Mouse (Mus musculus) 3T3-L1 (cell line): ENCODE data around the gene Uchl5.

Source experiments
- DNase-seq: peaks from one replicate; pipeline ENCODE4 v3.0.0-alpha.2; 2015; ENCODE audit warnings: low read depth, low spot score

The Uchl5 gene

DNA sequence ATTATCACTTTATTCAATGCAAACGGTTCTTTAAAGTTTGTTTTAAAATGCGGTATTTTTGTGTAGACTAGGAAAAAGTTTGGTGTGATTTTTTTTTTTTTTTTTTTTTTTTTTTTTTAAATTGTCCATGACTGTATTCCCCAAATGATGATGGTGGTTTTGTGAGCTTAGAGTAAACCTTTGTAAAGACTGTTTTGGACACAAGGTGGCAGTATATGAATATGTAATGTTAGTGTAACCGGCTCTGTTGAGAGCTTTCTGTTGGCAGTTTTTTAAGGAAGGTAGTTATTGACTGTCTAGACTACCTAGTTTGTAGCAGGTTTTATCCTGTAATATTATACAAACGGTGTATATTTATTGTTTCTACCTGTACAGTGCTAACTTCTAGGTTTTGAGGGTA is 26.5 kb downstream of the Uchl5 start:
- DNase-seq, result peak; percentile 91

DNA sequence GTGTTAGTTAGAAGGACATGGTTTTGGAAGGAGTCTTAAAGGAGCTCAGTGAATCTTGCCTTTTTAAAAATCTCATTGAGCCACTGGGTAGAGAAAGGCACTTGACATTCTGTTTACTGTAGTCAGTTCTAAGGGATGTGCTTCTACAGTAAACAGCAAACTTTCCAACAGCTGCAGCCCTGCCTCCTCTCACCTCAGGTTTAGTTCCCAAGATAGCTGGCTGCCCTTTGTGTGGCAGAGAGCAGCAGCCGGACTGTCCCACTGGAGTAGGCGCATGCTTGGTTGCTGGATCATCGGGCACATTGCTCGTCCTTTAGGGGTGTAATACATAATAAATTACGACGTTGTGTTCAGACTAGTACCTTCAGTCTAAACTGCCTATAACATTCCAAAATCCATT is 32.0 kb downstream of the Uchl5 start:
- no peak for DNase-seq

DNA sequence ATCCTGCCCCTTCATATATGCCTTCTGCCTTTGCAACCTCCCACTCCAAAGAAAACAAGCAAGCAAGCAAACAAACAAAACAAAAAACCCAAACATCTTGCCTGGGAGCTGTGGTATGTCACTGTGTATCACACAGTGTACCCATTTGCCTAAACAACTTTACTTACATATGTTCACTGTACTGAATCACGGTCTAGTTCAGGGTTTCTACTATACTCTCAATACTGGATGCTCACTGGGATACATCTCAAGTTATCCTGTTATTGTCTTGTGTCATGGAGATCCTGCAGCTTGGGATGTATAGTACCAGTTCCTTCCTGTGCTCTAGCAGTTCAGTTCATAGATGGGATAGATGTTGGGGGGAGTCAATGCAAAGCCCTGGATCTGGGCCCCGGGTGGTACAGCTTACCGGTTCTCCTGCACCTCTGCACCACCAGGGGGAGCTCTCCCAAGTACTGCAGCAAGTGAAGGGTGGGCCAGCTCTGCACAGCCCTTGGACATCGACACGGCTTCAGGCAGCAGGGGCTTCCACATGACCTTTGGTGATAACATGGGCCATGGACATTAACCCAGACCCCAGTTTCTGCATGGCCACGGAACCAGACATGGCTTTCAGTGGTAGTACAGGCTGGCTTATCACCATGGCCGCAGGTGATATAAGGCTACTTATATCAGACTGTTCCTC is 36.7 kb downstream of the Uchl5 start:
- DNase-seq, result peak; percentile 61

DNA sequence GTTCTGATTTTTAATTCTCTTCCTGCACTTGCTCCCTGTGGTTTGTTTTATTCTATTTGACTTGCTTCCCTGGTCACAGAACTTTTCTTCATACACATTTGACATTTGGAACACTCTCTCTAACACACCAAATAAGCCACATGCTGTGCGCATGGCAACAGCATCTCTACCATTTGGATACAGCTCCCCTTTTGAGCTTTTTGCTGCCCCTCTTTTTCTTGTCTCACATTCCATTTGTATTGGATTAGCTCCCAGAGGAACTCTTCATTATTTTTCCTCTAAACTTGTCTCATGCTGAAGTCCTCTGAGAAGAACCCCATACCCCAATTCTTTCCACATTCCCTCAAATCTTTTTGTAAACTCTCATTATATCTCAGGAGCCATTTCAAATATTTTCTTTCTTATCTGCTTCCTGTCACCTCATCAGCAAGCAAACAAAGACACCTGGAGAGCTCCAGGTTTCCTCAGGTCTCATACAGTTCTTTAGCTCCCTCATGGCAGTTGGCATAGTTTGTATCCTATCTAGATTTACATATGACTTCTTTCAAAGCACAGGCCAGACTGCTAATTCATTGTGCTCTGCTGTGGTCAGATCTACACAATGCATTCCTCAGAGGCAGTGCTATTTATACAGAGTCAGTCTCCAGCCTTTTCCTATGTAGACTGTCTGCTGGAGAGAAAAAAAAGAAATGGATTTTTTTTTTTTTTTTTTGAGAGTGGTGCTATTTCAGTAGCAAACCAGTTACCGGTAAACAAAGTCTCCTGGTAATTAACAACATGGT is 43.2 kb downstream of the Uchl5 start:
- DNase-seq, result no peak

DNA sequence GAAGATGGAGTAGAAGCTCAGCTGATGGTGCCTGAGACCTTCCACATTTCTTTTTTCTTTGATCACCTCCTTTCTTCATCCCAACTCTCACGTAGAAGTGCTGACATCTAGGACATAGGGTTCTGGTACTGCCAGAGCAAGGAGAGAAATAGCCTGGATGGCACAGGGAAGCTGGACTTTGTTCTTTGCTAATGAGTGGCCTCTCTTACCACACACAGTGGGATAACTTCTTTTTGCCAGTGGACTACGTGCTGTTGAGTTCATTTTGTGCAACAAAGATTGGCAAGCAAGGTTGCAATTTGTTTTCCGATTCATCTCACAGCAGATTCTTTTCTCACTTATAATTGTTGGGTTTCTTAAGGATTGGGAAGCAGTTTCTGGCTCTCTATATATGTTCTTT is 45.6 kb downstream of the Uchl5 start:
- DNase-seq, result no peak

DNA sequence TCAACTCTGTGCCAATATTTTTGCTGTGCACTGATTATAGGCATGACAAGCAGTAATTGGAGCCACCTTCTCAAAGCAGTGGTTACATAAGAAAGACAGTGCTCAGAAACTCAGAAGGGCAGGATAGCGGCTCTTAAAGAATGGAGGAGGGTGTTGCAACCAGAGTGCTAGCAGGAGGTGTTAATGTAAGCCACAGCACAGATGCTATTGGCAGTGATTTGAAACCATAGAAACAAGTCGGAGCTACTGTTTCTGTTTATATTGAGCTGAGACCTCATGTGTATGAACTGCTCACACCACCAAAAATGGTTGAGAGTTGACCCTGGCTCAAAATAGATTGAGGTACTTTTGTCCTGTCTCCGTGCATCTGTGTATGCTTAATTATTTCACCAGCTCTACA is 53.6 kb downstream of the Uchl5 start:
- DNase-seq, result no peak

DNA sequence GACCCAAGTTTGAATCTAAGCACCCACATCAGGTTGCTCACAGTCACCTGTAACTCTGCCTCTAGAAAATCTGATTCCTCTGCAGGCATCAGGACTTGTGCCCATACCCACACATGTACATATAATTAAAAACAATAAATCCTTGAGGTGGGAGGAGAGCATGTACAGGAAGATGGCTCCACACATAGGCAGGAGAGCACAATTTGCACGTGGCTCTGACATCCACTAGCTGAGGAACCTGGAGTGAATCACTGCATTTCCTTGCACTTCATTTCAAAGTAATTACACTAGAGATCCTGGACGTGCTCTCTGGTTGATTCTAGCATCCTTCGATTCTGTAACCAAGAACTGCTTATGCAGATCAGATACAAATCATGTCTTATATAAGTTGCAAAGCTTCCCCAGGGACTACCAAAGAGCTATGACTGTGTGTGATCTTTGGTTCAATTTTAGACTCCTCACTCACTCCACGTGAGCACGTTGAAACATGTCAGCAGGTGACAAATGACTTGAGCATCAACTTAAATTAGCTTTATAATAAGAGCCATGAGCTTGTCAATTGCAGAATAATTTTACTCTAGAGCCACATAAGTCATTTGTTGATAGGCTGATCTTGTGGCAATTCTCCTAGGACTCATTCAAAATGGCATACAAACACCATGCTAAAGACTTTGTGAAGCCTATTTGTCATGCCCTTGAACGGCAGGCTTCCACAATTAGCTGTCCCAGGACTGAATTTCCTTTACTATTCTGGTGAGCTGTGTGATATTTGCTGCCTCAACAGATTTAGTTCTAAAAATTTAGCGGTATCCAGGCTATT is 59.5 kb downstream of the Uchl5 start:
- no peak for DNase-seq

DNA sequence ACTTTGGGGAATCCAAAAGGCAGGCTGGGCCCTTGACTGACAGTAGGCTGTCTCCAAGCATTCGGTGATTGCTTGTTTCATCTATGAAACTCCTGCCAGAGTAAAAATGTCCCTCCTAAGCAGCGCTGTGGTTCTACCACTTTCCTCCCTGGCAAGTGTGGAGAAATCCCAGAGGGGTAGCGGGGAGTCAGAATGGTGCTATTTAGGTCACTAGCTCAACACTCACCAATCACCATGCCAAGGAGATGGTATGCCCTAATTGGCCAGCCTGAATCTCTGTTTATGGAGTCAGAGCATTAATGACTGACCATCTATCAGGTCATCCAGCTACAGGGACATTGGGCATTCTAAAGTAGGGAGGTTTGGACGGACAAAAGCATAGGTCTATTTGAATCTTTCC is 60.6 kb downstream of the Uchl5 start:
- DNase-seq, result no peak

DNA sequence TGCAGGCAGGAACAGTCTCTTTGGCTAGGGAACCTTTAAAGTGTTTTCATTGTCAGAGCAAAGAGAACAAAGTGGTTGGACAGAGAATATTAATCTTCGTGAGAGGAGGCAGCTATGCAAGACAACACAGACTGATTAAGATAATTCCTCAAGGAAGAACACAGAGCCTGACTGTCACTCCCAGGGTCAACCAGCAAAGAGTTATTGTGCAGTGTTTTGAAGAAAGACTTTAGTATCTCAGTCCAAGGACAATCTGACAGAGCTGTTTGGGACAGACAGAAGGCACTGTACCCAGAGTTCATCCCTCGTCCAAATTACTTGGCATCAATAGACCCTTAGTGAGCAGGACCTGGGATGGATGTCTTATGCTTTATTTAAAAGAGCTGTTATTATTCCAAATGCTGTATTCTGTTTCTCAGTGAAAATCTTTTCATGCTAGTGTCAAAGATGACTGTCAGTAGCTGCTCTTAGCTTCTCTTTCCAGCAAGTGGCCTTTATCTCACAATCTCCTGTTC is 61.9 kb downstream of the Uchl5 start:
- no peak for DNase-seq

DNA sequence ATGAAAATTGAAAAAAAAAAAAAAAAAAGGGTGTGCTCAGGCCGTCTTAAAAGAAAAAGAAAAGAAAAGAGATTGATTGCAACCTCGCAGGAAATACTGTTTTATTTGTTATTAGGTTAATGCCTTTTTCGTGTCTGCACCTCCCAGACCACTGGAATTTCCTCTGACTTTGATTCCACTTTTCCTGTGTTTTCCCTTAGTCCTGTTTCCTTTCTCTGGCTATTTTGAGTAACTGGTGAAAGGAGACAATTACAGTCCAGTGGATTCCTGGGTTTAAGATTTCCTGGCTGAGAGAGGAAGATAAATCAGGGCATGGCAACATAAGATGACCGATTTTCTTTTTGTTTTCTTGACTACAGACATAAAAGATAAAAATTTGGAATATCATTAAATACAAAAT is 75.3 kb downstream of the Uchl5 start:
- DNase-seq, result no peak

DNA sequence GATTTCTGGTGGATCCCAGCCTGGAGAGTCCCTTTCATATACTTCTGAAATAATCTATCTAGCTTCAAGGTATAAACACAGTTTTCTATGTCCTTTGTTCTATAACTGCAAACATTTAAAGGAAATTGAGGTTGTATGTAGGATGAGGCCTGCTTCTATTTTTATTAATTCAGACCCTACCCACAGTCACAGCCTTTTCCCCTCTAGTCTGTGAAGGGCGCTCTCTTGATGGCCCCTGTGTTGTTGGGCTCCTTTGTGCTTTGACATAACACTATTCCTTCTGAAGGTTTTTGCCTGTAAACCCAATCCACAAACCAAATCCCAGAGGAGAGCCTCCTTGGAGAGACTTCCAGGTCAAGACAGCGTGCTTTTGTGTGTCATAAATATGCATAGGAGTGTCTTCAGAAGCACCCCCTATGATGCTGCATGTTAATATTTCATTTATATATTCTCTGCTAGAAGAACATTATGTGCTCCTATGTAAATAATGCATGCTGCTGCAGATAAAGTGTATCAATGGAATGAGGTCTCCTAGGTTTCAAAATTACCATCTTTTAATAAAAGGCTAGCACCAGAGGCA is 75.8 kb downstream of the Uchl5 start:
- DNase-seq, result no peak

DNA sequence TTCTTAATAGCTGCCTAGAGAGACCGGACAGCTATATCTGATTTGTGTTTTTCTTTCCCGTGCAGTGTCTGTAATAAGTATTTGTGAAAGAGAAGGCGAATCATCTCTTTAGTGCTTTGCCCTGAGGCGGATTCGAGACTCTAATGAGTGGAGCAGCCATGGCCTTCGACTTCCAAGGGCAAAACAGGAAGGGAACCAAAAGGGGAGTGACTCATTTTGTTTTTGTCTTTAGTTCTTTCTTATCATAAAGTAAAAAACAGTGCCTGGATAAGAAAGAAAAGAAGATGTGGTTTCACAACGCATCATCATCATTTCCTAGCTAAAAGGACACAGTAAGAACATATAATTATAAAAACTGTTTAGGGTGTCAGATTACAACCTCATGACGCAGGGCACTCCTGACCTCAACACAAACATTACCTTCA is 76.6 kb downstream of the Uchl5 start:
- peak; percentile 41 for DNase-seq

DNA sequence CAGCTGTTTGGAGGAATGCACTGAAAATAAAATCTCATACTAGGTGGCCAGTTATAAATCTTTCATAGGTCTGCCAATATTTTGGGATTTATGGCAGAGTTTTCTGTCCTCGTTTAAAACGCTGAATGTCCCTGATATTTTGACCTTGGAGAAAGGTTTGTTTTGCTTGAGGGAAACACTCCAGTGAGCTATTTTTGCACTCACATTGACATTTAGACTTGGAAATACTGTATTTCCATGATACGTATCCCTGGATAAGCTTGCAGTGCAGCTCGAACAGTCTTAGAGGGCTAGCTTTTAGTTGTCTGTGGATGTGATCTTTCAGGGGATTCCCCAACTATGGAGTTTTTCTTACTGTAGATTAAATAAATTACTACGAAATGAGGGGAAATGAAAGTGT is 78.6 kb downstream of the Uchl5 start:
- no peak for DNase-seq
